Mouse (Mus musculus): ENCODE measurements at regions not wholly inside any gene's neighbourhood (a gene's known extent, or its start where the extent isn't known, plus 50 kb on each side); places are given as distances from the start of the nearest gene placed in this dataset.

DNA sequence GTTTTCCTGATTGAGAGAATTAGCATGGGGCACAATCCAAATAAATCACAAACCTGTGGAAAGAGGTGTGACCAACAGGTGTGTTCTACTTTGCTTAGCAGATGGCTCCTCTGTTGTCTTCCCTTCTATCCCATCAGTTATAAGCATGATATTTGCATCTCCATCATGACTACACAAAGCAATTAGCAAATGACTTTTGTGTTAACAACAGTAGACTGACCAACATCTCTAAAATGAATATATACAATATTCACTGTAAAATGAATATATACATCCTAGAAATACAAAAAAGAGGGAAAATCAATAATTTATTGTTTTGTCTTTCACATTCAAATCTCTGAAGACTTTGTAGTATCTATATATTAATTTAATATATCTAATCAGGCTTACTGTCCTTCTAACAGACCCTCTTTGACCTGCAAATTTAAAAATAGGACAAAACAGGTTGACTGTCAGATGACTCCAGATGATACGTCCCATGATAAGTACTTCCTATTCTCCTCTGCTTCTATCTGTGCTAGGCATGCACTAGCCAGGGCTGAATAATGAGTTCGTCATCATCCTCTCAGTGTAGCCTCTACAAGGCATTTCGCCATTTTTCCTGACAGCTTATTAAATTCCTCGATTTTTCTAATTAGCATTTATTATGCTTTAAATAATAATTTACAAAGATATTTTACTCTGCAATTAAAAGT is 519.5 kb upstream of the Cited2 start:
- Histone ChIP-seq H3K4me2 (ENCODE audit: low read depth, low read length) (no peak overlapping the region), H3K4me3 (ENCODE audit: low read depth, low read length) (no peak overlapping the region), H3K27ac (ENCODE audit: low read depth) (no peak overlapping the region), H3K9ac (replicated peaks) (no peak overlapping the region), H3K9me3 (ENCODE audit: low read length) (no peaks in the 10 kb centered on the region), H3K27me3 (ENCODE audit: insufficient read depth, low read length) (no peaks in the 10 kb centered on the region), H3K4me1 (ENCODE audit: insufficient read depth) (peaks cover 3% of the 10 kb centered on the region; the same call in 1 of the 2 replicates), H3K36me3 (replicated peaks; ENCODE audit: insufficient read depth, low read length) (no peaks in the 10 kb centered on the region)
- ATAC-seq (no peak), DNase-seq (no peak)
- WGBS (ENCODE audit: insufficient replicate concordance), result 79% methylated on average over 4 of the region's 4 CpGs
- TF ChIP-seq EP300 (IDR thresholded peaks at IDR 0.05; ENCODE audit: low read depth) (no peak), CTCF (IDR thresholded peaks at IDR 0.05; ENCODE audit: low read depth) (no peak)

DNA sequence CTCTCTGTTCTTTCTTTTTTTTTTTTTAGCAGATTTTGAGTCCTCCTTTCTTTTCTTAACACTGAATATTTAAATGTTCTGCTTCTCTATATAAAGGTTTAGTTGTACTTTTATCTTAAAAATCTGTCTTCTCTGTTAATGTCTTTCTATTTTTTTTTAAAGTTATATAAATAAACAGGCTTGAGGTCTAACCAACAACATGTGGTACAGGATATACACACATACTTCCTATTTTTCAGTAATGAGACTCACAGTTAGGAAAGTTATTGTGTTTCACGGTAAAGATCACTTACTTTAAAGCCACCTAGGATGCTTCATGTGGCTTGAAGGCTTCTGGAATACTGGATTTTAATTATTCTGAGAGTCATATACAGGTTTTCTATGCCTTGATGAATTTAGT is 518.9 kb upstream of the Cited2 start:
- ATAC-seq, result no peak
- no peak for TF ChIP-seq CTCF (IDR thresholded peaks at IDR 0.05; ENCODE audit: low read depth)
- no peak for TF ChIP-seq EP300 (IDR thresholded peaks at IDR 0.05; ENCODE audit: low read depth)

DNA sequence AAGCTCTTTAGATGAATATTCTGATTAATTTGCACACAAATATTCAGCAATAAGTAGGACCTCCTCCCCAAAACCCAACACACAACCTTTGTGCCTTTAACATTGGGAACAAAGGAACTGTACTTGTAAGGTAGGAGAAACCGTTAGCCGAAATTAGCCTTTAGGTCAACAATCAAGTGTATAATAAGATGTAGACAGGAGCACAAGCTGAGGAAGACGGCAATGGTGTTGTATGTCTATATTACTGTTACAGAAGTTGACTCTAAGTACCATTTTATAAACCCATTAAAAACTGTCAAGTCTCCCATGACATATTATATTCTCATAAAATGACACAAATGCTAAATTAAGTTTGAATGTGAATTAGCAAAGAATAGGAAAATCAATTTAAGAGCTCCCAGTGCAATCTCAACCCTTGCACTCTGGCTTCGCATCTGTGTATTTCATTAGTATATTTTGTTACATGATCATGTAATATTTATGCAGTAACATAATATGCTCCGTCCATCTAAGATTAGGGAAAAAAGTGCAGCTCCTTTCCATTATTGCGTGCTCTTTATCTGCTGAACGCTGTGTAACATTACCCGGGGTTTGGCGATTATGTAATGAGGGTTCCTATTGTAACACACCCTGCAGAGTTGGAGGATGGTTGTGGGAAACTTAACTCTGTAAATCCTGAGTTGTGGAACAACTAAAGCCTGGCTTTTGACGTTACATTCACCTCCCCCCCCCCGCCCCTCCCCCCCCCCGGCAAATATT is 510.3 kb upstream of the Cited2 start:
- ATAC-seq, result no peak

More for the DNA sequence above, 518.9 kb upstream of the Cited2 start:
- Histone ChIP-seq H3K4me1 (ENCODE audit: insufficient read depth) (peaks cover 3% of the 10 kb centered on the region; the same call in 1 of the 2 replicates), H3K36me3 (replicated peaks; ENCODE audit: insufficient read depth, low read length) (no peaks in the 10 kb centered on the region), H3K4me2 (ENCODE audit: low read depth, low read length) (no peak overlapping the region), H3K4me3 (ENCODE audit: low read depth, low read length) (no peak overlapping the region), H3K27me3 (ENCODE audit: insufficient read depth, low read length) (no peaks in the 10 kb centered on the region), H3K27ac (ENCODE audit: low read depth) (no peak overlapping the region), H3K9me3 (ENCODE audit: low read length) (no peaks in the 10 kb centered on the region), H3K9ac (replicated peaks) (no peak overlapping the region)
- no peak for DNase-seq
- 39% methylated on average over 1 of the region's 1 CpGs for WGBS (ENCODE audit: insufficient replicate concordance)

DNA sequence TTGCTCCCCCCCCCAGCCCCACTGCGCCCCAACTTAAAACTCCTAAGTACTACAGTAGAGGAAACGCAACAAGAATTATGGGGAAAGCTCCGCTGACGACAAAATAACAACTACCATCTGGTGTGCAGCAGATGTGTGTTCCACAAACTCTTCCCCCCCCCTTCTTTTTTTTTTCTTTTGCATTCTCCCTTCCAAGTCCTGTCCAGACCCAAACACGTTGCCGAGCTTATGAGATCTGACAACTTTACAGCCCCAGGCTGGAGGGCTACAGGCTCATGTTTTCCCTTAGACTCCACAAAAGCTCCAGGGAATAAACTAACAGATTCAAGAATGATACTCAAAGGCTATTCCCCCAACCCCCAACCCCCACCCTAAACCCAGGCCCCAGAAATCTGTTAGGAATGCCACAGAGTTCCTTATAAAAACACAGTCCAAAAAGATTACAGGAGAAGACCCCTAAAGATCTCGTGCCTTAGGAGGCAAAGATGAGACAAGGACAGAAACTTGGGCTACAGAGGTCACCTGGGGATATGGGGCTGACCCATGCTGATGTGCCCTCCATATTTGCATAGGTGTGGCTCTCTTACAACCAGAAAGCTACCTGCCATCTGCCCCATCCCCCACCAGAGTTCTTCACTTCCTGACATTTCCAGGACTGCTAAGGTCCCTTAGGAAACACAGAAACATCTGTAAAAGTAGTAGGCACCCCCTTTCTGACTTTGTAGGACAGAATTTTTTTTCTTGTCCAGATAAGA is 509.5 kb upstream of the Cited2 start:
- no peak for ATAC-seq
- no peak for DNase-seq
- Histone ChIP-seq H3K4me3 (ENCODE audit: low read depth, low read length) (no peak overlapping the region), H3K9ac (replicated peaks) (no peak overlapping the region), H3K36me3 (replicated peaks; ENCODE audit: insufficient read depth, low read length) (no peaks in the 10 kb centered on the region), H3K4me2 (ENCODE audit: low read depth, low read length) (peak overlapping the region; percentile 18; the same call in 1 of the 2 replicates), H3K27me3 (ENCODE audit: insufficient read depth, low read length) (no peaks in the 10 kb centered on the region), H3K9me3 (ENCODE audit: low read length) (no peaks in the 10 kb centered on the region; the same call in 1 of the 2 replicates), H3K27ac (ENCODE audit: low read depth) (no peak overlapping the region), H3K4me1 (ENCODE audit: insufficient read depth) (0 out of 2 replicates have a peak, but pooled peaks cover 2% of the 10 kb centered on the region)
- TF ChIP-seq CTCF (IDR thresholded peaks at IDR 0.05; ENCODE audit: low read depth), result no peak
- no peak for TF ChIP-seq EP300 (IDR thresholded peaks at IDR 0.05; ENCODE audit: low read depth)
- 69% methylated on average over 7 of the region's 7 CpGs for WGBS (ENCODE audit: insufficient replicate concordance)

More for the DNA sequence above, 510.3 kb upstream of the Cited2 start:
- Histone ChIP-seq H3K9me3 (ENCODE audit: low read length) (no peaks in the 10 kb centered on the region; the same call in 1 of the 2 replicates), H3K9ac (replicated peaks) (no peak overlapping the region), H3K27ac (ENCODE audit: low read depth) (no peak overlapping the region), H3K4me2 (ENCODE audit: low read depth, low read length) (peak overlapping the region; percentile 18; the same call in 1 of the 2 replicates), H3K36me3 (replicated peaks; ENCODE audit: insufficient read depth, low read length) (no peaks in the 10 kb centered on the region), H3K27me3 (ENCODE audit: insufficient read depth, low read length) (no peaks in the 10 kb centered on the region), H3K4me3 (ENCODE audit: low read depth, low read length) (no peak overlapping the region), H3K4me1 (ENCODE audit: insufficient read depth) (0 out of 2 replicates have a peak, but pooled peaks cover 2% of the 10 kb centered on the region)
- TF ChIP-seq EP300 (IDR thresholded peaks at IDR 0.05; ENCODE audit: low read depth) (no peak), CTCF (IDR thresholded peaks at IDR 0.05; ENCODE audit: low read depth) (no peak)
- WGBS (ENCODE audit: insufficient replicate concordance), result 48% methylated on average over 12 of the region's 12 CpGs
- no peak for DNase-seq

DNA sequence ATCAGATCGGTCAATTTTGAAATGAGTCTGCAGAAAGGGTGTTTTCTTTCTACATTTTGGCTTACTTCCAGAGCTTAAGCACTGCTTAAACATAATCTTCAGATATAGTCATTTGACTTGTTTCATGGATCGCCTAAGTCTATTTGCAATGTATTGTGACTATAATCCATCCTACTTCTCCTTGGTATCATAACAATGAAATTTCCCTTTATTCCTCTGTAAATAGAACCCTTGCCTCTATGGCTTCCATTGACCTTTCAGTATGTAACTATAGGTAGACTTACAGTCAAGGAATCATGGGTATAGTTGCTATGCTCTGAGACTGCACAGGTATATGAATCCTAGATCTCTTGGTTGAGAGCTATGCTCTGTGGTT is 509.0 kb upstream of the Cited2 start:
- Histone ChIP-seq H3K9ac (replicated peaks) (no peak overlapping the region), H3K36me3 (replicated peaks; ENCODE audit: insufficient read depth, low read length) (no peaks in the 10 kb centered on the region), H3K27ac (ENCODE audit: low read depth) (no peak overlapping the region), H3K4me1 (ENCODE audit: insufficient read depth) (0 out of 2 replicates have a peak, but pooled peaks cover 2% of the 10 kb centered on the region), H3K4me3 (ENCODE audit: low read depth, low read length) (no peak overlapping the region), H3K27me3 (ENCODE audit: insufficient read depth, low read length) (no peaks in the 10 kb centered on the region), H3K9me3 (ENCODE audit: low read length) (no peaks in the 10 kb centered on the region; the same call in 1 of the 2 replicates), H3K4me2 (ENCODE audit: low read depth, low read length) (no peak overlapping the region)
- TF ChIP-seq EP300 (IDR thresholded peaks at IDR 0.05; ENCODE audit: low read depth) (no peak), CTCF (IDR thresholded peaks at IDR 0.05; ENCODE audit: low read depth) (no peak)
- ATAC-seq (no peak), DNase-seq (no peak)
- 75% methylated on average over 2 of the region's 2 CpGs for WGBS (ENCODE audit: insufficient replicate concordance)

DNA sequence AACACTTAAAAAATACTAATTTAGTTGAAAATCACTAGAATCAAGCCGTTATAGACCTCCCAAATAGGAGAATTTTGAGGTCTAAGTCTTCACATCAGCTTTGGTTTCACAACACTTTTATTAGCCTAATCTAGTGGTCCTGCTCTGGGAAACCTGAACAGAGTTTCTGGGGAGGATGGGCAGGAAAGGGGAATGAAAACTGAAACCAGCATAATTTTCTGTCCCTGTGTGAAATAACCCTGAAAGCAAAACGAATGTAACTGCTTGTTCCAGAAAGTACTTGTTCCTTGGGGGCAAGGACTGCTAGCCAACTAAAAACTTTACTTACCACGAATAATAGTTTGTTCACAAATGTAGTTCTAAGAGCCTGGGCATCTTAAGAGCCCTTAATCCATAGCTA is 508.0 kb upstream of the Cited2 start:
- Histone ChIP-seq H3K9me3 (ENCODE audit: low read length) (no peaks in the 10 kb centered on the region; the same call in 1 of the 2 replicates), H3K36me3 (replicated peaks; ENCODE audit: insufficient read depth, low read length) (no peaks in the 10 kb centered on the region), H3K9ac (replicated peaks) (no peak overlapping the region), H3K4me3 (ENCODE audit: low read depth, low read length) (no peak overlapping the region), H3K4me2 (ENCODE audit: low read depth, low read length) (no peak overlapping the region), H3K27ac (ENCODE audit: low read depth) (no peak overlapping the region), H3K4me1 (ENCODE audit: insufficient read depth) (0 out of 2 replicates have a peak, but pooled peaks cover 2% of the 10 kb centered on the region), H3K27me3 (ENCODE audit: insufficient read depth, low read length) (no peaks in the 10 kb centered on the region)
- TF ChIP-seq EP300 (IDR thresholded peaks at IDR 0.05; ENCODE audit: low read depth) (no peak), CTCF (IDR thresholded peaks at IDR 0.05; ENCODE audit: low read depth) (no peak)
- 62% methylated on average over 3 of the region's 3 CpGs for WGBS (ENCODE audit: insufficient replicate concordance)
- ATAC-seq (no peak), DNase-seq (no peak)

Data from liver, postnatal 0 days (tissue).